Mouse (Mus musculus): ENCODE measurements around the gene Lmcd1.
A peak's percentile ranks its signal among the peaks of the same experiment; 100 is the strongest.

Gene Lmcd1

DNA sequence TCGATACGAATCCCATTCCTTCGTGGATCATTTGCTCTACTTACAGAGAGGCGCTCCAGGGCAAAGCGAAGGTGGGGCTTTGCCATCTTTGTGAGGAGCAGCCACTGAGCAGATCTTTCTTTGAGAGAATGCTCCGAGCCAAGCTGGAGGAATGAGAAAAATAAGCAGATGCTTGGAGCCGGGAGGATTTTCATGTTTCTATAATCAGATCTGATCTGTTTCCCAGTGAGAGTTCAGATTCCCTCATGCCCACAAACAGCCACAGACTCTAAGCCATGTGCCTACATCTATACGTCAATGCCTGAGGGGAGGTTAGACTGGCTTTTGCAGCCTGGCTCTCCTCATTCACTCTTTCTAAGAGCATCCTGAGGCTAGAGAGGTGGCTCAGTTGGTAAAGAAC, 87.1 kb downstream of the Lmcd1 start:
- DNase-seq (ENCODE audit: low spot score in 2 of 2), result peak; percentile 8 to 14

DNA sequence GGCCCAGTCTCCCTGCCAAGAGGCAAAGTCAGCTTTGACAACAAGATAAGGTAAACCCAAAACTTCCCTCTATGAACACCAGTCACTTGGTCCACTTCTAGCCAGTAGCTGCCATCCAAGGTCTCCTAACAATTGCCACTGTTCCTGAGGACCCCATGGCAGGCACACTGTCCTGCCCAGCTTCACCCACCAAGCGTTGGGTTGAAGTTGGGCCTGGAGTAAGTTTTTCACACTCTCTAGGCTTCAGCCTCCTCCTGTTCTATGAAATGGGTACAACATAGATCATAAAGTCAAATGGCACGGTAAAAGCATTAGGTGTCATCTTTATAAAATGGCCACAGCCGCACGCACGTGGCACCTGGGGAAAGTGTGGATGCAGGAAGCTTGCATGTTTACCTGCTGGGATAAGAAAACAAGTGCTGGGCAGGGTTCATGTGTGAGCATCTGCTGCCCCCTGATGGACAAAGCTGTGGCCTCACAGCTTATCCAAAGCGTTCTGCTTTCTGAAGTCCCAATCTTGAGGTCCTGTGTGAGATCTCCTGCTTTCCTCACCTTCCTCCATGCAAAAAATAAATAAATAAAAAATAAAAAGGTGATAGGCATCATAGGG, 88.9 kb downstream of the Lmcd1 start:
- DNase-seq (ENCODE audit: low spot score in 2 of 2), result peak; percentile 42 to 52

DNA sequence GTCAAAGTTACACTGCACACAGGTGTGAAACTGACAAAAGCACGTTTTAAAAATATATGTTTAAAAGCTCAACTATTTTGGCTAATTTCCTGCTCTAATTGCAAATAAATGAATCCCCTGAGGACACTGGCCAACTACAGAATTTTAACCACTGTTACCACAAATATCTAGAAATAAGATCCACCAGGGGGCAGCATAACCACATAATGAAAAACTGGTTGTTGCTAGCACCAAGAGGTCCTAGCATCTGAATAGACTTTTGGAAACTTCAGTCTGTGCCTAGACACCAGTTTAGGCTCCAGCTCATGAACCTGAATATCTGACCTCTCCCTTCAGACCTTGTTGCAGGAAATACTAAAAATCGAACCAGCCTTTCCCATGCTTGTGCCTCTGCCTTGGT, 91.0 kb downstream of the Lmcd1 start:
- DNase-seq (ENCODE audit: low spot score in 2 of 2), result no peak

DNA sequence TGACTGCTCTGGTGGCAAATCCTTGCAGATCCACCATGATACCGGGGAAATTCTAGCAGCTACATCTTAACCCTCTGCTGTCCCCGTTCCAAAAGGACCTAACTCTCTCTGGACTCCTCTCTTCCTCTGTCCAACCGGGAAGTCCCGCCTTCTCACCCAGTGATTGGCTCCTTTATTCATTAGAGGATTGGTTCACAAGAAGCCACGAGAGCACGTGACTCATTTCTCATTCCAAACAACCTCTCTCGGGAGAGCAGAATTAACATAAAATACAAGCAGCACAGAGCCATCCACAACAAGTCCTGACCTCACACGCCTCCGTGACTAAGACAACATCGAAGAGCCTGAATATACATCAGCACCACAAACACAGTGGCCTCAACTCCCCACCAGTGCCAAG, 91.7 kb downstream of the Lmcd1 start:
- DNase-seq (ENCODE audit: low spot score in 2 of 2), result no peak

DNA sequence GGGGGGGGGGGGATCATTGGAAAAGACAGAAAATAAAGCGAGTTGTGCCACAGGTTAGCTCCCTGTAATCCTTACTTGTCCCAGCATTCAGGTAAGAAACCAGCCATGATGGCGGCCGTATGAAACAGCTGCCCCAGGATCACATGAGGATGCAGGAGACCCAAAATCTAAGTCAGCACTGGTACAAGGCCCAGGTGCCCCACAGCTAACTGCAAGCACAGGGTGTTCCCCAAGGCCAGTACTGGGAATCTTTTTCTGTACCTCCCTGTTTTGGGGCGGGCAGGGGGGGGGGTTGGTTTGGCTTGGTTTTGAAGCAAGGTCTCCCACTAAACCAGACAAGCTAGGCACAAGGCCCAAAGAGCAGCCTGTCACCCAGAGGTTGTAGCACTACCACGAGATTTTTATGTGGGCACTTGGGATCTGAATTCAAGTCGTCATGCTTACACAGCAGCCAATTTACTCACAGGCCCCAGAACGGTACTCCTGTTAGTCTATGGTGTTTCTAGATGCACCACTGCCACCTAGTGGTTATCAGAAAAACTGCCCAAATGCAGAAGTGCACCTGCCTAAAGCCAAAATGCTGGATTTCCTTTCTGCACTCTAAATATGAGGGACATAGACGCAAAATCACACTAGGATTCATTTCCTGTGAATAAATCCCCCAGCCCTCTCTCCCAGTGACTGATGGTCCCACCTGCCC, 100.5 kb downstream of the Lmcd1 start:
- peak in 1 of 2 experiments; percentile 23 for DNase-seq (ENCODE audit: low spot score in 2 of 2)

DNA sequence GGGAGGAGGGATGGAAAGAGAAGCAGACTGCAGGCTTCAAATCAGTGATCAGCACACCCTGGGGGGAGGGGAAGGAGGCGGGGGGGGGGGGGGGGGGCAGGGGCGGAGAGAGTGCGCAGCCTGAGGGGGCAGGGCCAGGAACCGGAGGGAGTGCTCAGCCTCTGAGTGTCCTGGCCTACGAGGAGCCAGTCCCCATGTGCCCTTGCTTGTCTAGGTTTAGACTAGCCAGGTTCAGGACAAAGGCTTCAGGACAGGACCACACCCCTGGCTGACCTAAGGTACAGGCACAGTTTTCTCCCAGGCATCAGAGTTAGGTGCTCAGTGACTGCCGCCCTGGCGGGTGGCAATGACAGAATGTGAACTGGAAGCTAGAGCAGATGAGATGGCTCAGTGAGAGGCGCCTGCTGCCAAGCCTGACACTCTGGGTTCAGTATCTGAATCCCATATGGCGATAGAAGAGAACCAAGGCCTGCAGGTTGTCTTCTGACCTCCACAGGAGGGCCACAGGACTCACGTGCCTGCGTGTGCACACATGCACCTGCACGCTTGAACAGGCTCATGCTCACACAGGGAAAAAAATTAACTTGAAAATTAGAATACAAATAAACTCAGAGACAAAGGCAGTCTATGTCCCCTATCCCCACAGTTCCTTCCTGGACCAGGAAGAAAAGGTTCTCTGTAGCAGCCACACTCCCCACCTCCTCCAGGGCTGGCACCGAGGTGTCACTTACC, 102.3 kb downstream of the Lmcd1 start:
- DNase-seq (ENCODE audit: low spot score in 2 of 2), result no peak

DNA sequence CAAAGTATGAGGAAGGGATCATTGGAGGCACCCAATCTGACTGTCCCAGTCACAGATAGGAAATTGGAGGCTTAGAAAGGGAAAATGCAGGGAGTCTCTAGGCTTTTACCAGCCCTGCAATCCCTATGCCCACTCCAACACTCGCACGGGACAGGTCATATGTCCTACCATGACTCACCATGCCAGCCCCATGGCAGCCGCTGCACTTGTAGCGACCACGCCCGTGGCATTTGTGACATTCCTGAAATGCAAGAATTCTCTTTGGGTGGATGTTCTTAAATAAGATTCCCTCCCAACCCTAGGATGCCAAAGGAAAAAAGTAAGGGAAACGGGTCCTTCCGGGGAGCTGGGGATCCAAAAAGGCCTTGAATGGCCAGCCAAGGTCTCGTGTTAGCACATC, 105.5 kb downstream of the Lmcd1 start:
- DNase-seq (ENCODE audit: low spot score in 2 of 2), result no peak
